Mouse (Mus musculus) left cerebral cortex, adult 18-20 months (tissue): ENCODE measurements at regions not wholly inside any gene's neighbourhood (a gene's known extent, or its start where the extent isn't known, plus 50 kb on each side); places are given as distances from the start of the nearest gene placed in this dataset.
A peak's percentile ranks its signal among the peaks of the same experiment; 100 is the strongest.

Experiments used
- DNase-seq, 2 experiments: peaks; one replicate each; pipeline ENCODE4 v3.0.0; 2021 to 2022; ENCODE audit warnings: low spot score in 2 of 2, mixed read lengths in 1 of 2
- microRNA-seq, 2 experiments: library from miRNA; unstranded; fragments of <30 nt; microRNA quantifications; one replicate each; pipeline ENCODE4 v1.2.0; 2021

DNA sequence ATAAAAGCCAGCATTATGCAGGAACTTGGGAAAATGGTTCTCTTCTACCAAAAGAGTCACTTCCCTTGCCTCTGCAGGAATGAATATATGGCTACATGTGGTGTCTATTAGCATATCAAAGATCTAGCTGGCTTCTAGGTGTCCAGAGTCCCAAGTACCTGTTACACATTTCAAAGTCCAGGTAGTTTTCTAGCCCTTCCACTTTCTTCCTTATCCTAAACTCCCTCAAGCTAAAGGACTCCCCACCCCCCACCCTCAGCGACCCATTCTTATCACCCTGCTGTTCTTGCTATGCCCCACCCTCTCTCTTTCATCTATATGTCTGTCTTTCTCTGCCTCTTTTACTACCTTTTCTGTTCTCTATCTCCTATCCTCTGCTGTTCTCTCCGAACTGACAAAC, 288.3 kb upstream of the Cntn4 start:
- DNase-seq: no peak

DNA sequence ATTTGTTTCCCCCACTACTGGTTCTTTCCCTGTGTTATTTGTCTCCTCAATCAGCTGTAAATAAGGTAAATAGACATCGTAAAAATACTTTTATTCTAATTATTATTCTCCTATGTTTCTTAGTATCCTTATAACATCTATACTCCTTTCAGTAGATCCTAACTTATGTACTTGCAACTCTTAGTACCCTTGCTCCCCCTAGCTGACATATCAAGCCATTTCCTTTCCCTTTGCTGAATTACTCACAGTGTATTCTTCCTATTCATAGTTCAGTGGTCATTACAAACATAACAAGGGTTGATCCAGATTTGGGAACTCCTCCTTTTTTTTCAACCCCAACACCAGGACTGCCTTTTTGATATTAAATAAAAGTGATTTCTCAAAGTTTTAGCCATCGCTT, 279.1 kb upstream of the Cntn4 start:
- no peak for DNase-seq

DNA sequence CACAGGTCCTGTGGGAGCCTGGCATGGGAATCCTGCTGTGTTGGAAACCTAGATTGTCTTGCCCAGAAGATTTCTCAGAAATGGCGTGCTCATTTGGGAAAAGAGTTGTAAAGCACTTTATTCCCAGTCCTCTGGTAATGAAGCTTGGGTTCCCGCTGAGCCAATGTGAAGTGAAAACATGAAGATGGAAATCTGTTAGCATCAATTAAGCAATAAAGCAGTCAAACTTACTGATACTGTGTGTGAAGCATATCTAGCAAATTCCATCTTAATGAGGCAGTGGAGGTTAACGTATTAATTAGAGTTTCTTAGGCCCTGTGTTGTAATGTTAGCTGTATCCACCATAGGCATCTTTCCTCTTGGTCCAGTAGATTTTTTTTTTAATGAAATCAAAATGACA, 259.9 kb upstream of the Cntn4 start:
- DNase-seq: no peak

DNA sequence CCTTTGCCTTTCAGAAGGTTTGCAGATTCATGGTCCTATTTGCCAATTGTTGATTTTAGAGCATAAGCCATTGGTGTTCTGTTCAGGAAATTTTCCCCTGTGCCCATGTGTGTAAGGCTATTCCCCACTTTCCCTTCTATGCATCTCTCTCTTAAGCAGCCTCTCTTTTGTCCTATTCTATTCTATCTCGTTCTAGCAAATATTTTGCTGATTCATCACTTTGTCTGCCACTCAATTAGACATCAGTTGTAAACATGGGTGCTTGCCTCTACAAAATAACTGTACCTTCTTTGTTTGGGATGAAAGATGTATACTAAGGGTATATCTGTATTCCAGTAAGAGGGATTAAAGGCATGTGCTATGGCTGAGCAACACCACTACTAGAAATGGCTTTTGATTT, 230.3 kb upstream of the Cntn4 start:
- DNase-seq: no peak

DNA sequence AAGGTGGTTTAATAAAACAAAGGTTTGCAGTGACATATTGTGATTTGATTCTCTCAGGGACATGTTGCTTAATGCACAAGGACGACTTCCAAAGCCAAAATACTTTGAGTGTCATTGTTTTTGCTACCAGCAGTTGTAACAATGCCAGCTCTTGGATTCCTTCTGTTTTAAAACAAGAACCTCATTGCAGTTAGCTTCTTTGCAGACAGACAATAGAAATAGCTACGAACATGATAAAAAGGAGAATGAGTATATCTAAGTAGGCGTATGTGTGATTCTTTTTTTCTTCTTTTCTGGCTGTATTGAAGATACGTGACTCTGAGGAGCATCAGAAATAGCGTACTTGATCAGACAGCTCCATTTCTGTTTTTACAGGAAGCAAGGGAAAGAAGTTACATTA, 194.1 kb upstream of the Cntn4 start:
- DNase-seq: peak; percentile 2 to 9

DNA sequence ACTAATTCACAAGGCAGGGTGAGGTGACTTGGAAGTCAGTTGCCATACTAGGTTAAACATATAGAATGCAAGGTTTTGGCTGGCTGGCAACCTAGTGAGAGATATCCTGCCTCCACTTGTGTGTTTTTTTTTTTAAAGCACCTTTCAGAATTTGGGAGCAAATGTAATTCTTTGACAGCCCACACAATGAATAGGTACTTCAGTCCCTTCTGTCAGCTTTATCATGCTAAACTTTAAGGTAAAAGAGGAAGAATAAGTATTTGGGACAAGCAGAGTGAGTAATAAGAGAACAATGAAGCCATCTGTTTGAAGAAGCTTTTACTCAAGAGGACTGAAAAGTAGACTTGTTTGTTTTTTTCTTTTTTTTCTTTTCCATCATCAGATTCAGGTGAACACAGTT, 184.2 kb upstream of the Cntn4 start:
- DNase-seq: no peak

Small RNAs in the stretch of these regions (microRNA-seq; reads per million reads assigned to microRNA genes)
- gene Gm25570: 0 reads per million in 2 experiments
